Mouse (Mus musculus): ENCODE measurements at regions not wholly inside any gene's neighbourhood (a gene's known extent, or its start where the extent isn't known, plus 50 kb on each side); places are given as distances from the start of the nearest gene placed in this dataset.
"Not testable (repeated sequence)": the region's sequence is repeated elsewhere in the genome, so short reads cannot be mapped to it uniquely, and the experiment has no call there.

DNA sequence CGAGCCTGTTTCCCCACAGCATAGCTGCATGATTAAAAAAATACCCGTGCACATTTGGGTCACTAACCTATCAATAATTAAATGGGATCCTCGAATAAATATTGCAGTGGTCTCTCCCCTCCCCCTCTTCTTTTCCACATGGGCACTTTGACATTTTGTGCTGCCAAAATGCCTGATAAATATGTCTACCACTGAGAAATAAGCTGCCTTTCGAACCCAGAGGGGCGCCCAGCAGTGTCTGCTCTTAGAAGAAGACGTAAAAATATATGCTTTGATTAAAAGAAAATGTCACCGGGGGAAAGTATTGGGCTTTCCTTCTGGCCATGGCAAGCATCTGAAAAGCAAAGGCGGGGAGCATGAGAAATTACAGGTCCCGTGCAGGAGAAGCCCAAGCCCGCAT, 152.6 kb upstream of the Frmd4a start:
- no peak for DNase-seq

DNA sequence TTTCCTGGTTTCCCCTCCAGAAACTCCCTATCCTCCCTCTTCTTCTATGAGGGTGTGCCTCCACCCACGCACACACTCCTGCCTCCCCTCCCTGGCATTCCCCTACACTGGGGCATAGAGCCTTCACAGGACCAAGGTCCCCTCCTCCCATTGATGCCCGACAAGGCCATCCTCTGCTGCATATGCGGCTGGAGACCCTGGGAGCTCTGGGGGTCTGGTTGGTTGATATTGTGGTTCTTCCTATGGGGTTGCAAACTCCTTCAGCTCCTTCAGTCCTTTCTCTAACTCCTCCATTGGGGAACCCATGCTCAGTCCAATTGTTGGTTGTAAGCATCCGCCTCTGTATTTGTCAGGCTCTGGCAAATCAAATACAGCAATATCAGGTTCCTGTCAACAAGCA, 150.8 kb upstream of the Frmd4a start:
- DNase-seq: not testable (repeated sequence)

DNA sequence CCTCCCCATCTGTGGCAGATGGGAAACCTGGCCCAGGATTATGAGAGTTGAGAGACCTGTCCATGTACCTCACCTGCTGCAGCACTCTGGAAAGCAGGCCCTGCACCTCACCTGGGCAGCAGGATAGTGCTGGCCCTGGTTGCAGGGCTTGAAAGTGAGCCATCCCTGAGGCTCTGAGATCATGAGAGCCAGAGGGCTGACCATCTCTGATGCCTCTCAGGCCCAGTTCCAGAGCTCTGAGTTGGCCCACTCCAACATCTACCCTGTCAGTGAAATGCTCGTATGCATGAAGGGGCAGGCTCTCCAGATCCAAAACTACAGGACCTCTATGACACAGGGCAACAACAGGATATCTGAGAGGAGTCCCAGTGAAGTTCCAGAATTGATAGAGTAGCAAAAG, 147.8 kb upstream of the Frmd4a start:
- DNase-seq: no peak

DNA sequence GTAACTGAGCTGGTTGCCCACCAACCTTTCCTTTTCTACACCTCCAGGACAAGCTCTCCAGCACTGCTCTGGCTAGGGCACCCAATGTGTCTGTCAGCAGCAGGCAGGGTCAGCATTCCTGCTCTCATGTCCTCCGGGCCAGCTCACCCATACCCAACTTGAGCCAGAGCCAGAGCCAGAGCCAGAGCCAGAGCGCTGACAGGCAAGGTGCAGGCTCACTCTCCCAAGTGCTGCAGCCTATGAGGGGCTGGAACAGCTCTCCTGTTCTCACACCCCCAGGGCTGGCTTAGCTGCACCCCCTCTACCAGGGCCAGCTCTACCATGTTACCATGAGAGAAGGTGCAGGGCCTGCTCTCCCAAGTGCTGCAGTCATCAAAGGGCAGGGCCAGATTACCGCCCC, 145.8 kb upstream of the Frmd4a start:
- no peak for DNase-seq

DNA sequence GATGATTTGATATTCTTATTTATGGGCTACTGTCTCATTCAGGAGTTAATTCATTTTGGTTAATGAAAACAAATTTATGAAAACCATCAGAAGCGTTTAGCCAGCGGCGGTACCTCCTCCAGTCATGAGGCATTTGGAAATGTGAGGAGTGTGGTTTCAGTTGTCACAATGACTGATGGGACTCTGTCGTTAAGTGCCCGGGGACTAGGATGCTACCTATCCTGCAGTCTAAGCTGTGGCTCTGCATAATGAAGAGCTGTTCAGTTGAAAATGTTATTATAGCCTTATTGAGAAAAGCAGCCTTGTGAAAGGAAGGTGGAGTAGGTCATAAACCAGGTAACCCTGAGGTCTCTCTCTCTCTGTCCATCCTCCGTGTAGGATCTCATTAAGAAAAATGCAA, 130.5 kb upstream of the Frmd4a start:
- DNase-seq: no peak

DNA sequence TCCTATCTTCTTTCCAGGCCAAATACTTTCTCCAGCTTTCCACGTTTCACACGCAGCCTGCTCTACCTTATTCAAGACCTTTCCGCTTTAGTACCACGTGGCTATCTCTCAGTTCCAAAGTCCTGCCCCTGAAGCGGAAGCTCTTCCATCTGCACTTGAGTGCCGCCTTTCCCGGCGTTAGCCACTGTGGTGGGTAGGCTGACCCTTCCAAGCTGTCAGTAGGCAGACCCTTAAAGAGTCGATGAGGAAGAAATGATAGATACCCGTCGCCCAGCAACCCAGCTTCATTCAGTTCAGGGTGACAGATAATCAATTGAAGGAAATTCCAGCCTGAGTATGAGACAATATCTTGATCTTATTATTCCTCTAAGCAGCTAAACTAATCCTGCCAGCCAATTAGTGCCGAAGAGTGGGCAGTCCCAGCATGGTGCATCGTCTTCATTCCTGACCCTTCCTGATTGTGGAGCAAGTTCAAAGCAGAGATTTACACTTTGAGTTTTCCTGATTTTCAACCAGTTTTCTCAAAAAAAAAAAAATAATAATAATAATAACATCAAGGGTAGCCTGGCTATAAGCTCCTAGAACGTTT, 129.6 kb upstream of the Frmd4a start:
- DNase-seq: no peak

DNA sequence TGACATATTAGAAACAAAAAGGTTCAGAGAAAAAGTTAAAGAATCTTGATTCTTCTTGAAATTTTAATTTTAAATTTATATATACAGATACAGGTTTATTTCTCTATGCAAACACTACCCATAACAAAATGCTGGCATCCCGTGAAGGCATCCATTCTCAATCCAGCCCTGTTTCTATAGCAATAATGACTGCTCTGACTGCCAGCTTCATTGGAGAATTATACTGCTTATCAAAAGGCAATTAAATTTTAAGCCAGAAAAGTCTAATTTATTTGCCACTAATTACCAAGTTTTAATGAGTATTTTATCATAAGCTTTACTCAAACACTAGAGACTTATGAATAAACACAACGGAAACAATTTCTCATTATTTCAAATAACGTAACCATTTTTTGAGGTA, 128.1 kb upstream of the Frmd4a start:
- no peak for DNase-seq

DNA sequence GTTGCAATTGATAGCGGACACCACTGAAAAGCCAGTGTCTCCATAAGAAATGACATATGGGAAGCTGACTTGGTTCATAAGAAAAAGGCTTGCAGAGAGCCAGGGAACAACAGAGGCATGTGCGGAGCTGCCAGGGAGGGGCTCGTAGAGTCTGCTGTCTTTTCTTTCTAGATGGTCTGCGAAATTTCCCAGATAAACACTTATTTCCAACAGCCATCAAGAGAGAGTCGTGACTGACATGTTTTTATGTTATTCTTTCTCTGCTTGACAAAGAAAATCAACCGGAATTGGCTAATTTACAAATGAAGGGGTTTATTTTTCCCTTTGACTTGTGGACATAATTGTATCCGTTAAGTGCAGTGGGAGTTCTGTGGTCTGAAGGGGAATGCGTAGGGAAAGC, 127.1 kb upstream of the Frmd4a start:
- no peak for DNase-seq

DNA sequence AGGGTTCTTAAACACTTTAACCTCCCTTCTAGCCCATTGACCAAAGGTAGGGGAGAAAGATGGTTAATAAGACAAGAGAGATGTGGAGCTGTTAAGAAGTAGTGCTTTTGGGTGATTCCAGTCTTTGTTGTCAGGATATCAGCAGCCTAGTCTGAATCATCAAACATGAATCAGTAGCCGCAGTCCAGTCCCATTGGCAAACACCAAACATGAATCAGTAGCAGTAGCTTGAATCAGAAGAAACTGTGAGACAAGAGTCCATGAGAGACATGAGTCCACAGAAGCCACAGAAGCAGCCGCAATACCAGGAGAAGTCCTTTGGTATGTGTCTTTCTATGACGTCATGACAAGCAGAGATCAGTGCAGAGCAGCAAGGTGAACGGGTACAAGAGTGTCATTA, 110.5 kb upstream of the Frmd4a start:
- no peak for DNase-seq

DNA sequence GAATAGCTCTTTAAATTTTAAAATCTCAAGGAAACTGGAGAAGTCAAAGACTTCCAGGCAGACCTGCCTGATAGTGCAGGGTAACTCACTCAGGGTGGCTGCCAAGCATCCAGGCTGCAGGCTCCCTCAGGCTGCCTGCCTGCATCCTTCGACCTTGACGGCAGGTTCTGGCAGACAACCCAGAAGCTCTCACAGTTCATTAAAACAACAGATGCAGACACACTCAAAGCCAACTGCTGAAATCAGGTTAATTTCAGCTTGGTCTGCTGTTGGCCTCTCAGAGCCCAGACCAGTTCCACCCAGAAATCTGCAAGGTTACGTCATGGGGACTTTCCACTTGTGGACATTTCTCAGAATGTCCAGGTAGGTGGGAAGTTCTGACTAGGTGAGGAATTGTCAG, 109.3 kb upstream of the Frmd4a start:
- peak; percentile 35 for DNase-seq

DNA sequence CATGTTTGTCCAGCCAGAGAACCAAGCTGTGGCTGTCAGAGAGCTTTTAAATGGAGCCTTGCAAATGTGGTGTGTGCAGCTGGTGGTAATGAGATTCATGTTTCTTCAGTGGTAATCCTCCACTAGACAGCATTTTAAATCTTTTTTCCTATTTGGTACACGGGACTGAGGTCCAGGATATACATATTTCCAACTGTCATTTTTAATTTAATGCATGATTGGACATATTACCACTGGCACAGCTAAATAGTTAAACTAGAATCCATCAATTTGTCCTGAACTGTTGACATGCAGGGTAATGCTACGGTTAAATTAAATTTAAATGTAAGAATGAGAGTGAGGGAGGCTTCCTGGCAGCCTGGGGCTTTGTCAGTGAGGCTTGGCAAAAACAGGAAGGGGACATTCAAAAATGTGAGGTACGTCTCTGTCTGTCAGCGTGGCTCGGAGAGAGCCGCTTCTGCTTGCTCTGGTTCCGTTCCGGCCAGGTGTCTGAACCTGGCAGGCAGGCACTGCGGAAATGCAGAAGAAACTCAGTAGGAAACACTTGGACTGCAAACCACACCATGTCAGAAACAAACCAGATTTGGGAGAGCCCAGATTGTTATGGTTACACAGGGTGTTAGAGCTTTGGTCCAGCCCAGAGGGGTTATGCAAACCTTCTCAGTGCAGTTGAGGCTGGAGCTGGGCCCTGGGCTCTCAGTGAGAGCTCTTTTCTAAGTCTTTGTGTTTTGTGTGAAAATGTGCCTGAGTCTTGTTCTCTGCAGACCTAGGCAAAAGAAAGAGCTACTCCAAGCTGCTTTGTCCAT, 107.2 kb upstream of the Frmd4a start:
- no peak for DNase-seq

DNA sequence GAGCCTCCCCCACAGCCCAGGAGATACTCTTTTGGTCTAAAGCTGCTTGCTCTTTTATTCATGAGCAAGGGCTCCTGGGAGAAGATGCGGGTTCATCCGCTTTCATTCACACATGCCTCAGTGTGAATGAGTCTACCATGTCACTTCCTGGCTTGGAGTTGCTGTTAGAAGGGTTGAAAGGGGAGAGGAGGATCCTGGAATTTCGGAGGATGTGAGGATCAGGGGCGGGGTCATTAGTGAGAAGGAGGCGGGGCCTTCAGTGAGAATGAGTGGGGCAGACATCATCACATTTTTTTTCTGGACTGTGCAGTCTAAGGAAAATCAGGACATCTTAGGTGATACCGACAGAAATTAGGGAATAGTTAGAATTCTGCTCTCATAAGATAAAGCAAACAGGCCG, 102.4 kb upstream of the Frmd4a start:
- no peak for DNase-seq

DNA sequence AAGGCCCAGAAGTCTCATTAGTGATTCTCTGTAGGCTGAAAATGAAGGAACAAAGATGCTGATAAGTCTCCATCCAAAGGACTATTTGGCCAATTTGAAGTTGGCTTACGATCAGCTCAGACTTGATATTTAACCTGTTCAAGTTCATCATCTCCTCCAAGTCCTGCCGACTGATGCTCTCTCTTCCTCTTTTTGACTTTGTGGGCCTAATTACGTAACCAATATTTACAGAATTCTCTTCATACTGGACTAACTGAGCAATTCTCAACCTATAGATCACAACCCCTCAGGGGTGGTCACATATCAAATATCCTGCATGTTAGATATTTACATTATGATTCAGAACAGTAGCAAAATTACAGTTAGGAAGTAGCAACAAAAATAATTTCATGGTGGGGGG, 101.2 kb upstream of the Frmd4a start:
- DNase-seq: no peak

DNA sequence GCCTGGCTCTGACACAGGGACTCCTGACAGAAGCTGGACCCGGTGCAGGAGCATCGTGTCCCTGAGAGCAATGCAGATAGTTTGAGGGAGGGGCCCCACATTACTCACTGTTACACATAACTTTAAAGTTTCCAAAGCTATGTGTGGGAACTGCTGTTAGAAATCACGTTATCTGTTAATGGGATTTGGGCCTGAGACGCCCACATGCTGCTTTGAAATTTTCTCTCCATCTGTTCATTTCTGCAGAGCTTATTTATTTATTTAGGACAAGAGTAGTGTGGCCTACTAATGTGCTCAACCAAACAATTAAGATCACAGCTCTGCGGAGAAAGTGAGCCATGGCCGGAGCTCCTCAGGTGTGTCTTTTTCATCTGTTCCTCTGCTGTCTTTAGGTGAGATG, 99.4 kb upstream of the Frmd4a start:
- no peak for DNase-seq

DNA sequence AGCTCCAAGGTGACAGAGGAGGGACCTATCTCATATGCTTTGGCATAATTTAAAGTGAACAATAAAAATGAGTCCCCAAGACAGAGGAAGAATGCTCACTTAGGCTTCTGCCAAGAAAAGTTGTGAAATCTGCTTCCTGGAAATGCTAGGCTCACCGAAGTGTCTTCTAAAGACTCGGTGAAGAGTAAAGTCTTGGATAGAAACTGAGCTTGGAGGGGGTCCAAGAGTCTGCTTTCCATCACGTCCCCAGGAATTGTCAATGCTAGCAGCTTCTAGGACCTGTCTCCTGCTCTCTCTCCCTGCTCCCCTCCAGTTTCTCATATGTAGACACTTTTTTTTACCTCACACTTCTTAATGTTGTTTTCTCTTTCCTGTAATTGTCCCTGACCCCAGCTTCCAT, 97.6 kb upstream of the Frmd4a start:
- no peak for DNase-seq

DNA sequence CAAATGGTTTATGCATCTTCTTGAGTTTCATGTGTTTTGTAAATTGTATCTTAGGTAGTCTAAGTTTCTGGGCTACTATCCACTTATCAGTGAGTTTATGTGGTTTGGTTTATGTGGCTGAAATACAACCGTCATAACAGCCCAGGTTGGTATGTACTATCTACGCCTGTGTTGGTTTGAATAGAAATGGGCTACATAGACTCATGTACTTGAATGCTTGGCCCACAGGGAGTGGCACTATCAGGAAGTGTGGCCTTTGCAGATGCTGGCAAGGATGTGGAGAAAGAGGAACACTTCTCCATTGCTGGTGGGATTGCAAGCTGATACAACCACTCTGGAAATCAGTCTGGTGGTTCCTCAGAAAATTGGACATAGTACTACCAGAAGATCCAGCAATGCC, 96.4 kb upstream of the Frmd4a start:
- DNase-seq: not testable (repeated sequence)

DNA sequence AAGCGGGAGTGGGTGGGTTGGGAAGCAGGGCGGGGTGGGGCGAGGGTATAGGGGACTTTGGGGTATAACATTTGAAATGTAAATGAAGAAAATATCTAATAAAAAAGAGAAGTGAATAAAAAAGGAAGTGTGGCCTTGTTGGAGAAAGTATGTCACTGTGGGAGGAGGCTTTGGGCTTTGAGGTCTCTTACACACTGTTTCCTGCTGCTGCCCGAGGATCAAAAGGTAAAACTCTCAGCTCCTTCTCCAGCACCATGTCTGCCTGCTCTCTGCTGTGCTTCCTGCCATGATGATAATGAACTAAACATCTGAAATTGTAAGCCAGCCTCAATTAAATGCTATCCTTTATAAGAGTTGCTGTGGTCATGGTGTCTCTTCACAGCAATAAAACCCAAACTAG, 94.8 kb upstream of the Frmd4a start:
- DNase-seq: no peak

DNA sequence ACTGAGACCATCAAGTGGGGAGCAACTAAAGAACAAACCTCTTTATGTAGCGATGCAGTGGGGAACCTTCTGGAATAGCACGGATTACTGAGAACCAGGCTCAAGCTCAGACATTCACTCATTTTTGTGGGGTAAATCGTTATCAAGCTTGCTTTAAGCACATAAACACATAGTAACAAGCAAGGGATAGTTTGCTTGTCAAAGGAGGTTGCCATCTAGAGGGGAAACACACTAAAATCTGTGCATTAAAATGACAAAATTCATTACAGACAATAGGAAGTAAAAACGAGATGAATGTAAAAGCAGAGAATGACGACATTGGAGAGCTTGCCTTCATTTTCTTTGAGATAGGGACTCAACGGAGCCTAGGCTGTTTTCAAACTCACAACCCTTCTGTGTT, 92.8 kb upstream of the Frmd4a start:
- DNase-seq: no peak

DNA sequence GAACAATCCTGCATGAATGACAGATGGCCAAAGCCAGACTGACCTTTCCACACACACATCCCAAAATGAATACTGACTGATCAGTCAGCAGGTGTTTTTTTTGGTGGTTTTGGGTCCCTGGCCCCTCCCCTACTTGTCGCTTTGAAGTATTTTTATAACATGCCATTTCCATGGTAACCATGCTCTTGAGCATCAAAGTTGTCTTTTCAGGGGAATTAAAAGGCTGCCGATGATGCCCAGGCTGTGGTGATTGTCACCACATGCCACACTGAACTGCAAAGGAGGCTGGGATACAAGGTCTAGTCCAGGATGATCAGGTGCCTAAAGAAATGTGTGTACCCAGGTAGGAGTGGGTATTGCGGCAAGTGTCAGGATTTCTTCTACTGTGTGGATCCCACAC, 92.3 kb upstream of the Frmd4a start:
- no peak for DNase-seq

DNA sequence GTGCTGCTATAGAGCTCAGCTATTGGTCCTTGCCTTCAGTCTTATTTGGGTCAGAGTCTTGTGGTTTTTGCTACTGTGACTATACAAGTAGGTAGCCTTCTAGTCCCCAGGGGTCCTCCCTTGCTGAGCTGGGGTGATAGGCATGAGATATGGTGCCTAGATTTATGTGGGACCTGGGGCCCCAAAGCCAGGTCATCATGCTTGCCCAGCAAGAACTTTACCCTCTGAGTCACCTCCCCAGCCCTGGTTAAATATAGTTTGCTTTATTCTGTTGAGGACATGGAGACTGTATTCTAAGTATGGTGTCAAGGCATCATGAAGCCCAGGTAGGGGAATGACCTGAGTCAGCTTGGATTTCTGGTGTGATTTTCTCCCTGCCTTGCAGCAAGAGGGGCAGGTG, 91.4 kb upstream of the Frmd4a start:
- DNase-seq: no peak

DNA sequence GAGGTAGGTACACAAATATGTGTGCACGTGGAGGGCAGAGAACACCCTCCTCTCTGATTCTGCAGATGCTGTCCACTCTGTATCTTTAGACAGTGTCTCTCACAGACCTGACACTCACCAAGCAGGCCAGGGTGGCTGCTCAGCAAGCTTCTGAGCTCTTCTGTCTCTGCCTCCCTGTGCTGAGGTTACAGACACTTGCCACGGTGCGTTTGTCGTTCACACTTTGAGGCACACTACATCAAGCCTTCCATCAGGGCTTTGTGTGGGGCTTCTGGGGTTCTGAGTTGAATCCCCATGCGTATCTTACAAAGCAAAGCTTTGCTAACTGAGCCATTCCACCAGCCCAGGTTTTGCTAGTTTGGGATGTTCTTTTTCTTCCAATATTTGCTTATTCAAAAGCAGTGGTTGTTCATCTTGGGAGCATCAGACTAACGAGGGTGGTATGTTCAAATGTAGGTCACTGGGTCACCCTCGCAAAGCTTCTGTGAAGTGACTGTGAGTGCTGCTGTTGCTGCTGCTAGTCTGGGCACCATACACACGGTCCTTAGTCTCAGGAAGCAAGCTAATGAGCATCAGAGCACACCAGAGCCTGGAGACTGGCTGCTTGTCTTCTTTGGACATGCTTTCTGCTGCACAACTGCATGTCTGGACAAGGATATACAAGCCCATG, 90.2 kb upstream of the Frmd4a start:
- DNase-seq: no peak

DNA sequence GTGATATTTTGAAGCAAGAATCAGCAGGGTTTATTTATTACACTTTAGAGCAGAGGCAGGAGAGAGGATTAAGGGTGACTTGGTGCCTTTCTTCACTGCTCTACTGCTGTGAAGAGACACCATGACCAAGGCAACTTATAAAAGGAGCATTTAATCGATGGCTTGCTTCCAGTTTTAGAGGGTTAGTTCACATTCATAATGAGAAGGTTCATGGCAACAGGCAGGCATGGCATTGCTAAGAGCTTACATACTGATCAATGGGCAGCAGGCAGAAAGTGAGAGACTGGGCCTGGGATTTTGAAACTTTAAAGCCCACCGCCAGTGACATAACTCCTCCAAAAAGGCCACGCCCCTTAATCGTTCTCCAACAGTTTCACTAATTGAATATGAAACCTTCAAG, 89.7 kb upstream of the Frmd4a start:
- no peak for DNase-seq

DNA sequence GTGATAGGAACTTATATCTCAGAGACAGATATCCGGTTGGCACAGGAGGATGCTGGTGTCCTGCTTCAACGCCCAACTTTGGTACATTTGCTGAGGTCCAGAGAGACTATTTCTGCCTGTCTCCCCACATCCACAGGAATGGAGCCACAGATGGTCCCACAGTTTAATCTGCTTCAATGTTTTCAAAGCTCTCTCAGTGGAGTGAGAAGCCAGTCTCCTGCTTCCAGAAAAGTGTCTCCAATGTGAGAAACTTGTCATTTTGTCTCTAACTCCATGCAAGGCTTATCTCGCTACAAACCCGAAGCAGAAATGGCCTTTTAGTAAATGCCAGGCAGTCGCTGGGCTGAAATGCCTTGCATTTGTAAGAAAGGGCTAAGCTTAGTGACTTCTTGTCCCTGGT, 86.9 kb upstream of the Frmd4a start:
- no peak for DNase-seq

DNA sequence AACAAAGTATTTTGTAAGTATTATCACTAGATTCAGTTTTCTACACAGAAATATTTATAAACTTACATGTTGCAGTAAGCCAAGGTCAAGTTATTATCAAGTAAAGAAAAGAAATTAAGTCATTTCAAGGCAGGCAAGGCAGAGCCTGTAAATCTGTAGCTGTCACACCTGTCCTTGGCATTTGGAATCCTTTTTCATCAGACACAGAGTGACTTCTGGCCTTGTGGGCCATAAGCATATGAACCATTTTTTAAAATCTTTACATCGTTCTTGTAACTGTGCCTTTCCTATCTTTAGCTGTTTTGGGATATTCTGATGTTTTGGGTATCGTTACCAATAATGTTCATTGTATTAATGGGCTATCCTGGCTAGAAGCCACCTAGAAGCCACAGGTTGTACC, 76.7 kb upstream of the Frmd4a start:
- no peak for DNase-seq

DNA sequence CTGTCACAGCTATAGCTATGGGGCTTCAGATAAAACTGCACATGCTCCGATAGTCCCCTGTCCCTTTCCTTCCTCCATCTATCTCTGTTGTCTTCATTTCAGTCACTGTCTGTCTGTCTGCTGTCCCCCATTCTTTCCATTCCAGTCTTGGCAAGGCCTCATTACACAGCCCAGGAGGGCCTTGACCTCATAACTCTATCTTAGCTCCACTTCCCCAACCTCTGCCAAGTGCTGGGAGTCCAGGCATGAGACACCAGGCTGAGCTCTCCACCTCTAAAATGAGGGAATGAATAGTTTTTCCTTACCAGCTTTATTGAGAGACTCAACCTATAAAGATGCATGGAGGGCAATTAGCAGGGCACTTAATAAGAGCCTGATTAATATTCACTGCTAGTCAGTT, 76.0 kb upstream of the Frmd4a start:
- DNase-seq: peak; percentile 26

Data from kidney, postnatal 14 days (tissue).